Mouse (Mus musculus) heart, embryonic 14.5 days (tissue): Measurements from ENCODE around the gene Slc9b1. TPM values are rescaled to one million over a fixed set of nuclear protein-coding genes. Genes with fewer than 3 reads are reported as not detected.

Source experiments
- ATAC-seq: fragments of 200-750 bp; cut with Nextera tagmentation; 2 replicates; pipeline ENCODE4 v1.8.0; 2017; ENCODE audit warnings: low read depth, moderate TSS enrichment; ENCODE audit not compliant: insufficient number of reproducible peaks, insufficient read depth, low FRiP score
- H3K27ac ChIP-seq, 2 experiments: fragments of 200-500 bp in 1 of 2; fragments of 300-500 bp in 1 of 2; sonication (generic) in 1 of 2; replicated peaks in 1 of 2; 2 replicates each; pipeline ENCODE4 v1.5.1; 2012 to 2014; ENCODE audit warnings: low read depth in 2 of 2, low read length in 2 of 2, control low read depth in 1 of 2, mild to moderate bottlenecking in 1 of 2, mixed read lengths in 1 of 2; ENCODE audit not compliant: control insufficient read depth in 1 of 2, insufficient read depth in 1 of 2
- H3K27me3 ChIP-seq: fragments of 300-500 bp; sonication (generic); 2 replicates; pipeline ENCODE4 v1.6.1; 2014; ENCODE audit warnings: mild to moderate bottlenecking, low read length, control low read depth; ENCODE audit not compliant: control insufficient read depth, insufficient read depth
- H3K36me3 ChIP-seq: fragments of 300-500 bp; sonication (generic); 2 replicates; pipeline ENCODE4 v1.6.1; 2014; ENCODE audit warnings: mild to moderate bottlenecking, control low read depth, low read length, mixed read lengths; ENCODE audit not compliant: control insufficient read depth, insufficient read depth
- H3K4me1 ChIP-seq, 2 experiments: fragments of 200-500 bp in 1 of 2; fragments of 300-500 bp in 1 of 2; sonication (generic) in 1 of 2; 2 replicates each; pipeline ENCODE4 v1.6.1; 2012 to 2014; ENCODE audit warnings: low read length in 2 of 2, control low read depth in 1 of 2, mixed read lengths in 1 of 2; ENCODE audit not compliant: control insufficient read depth in 2 of 2, insufficient read depth in 2 of 2
- H3K4me2 ChIP-seq: fragments of 300-500 bp; sonication (generic); 2 replicates; pipeline ENCODE4 v1.6.1; 2014; ENCODE audit warnings: mild to moderate bottlenecking, low read length
- H3K4me3 ChIP-seq, 2 experiments: fragments of 200-500 bp in 1 of 2; fragments of 300-500 bp in 1 of 2; sonication (generic) in 1 of 2; 2 replicates each; pipeline ENCODE4 v1.5.1; 2012 to 2014; ENCODE audit warnings: low read length in 2 of 2, mild to moderate bottlenecking in 2 of 2, control low read depth in 1 of 2, low read depth in 1 of 2, moderate library complexity in 1 of 2; ENCODE audit not compliant: control insufficient read depth in 1 of 2, insufficient read depth in 1 of 2
- H3K9ac ChIP-seq: fragments of 300-500 bp; sonication (generic); 2 replicates; pipeline ENCODE4 v1.6.1; 2014; ENCODE audit warnings: mild to moderate bottlenecking, low read length
- H3K9me3 ChIP-seq: fragments of 300-500 bp; sonication (generic); 2 replicates; pipeline ENCODE4 v1.6.1; 2016; ENCODE audit warnings: low read length, control low read depth; ENCODE audit not compliant: control insufficient read depth
- WGBS: fragments of 180-500 bp; shearing (Covaris S2); extraction: QIAGEN DNeasy Blood & Tissue Kit; methylation state at CpG from one replicate; pipeline ENCODE4 v1.1.7; 2014; 5-methylcytosine and 5-hydroxymethylcytosine counted together
- polyA plus RNA-seq: library from polyadenylated mRNA; unstranded; fragments of >200 nt; fragmentation: Nextera tagmentation; extraction: Ambion mirVana; gene quantifications from 2 replicates; pipeline ENCODE4 v1.2.1, GENCODE M21; 2014

Slc9b1 gene
- polyA plus RNA-seq, 1 experiment from 2014 or later, result not detected

GRCm38 (mm10) chr3:135313727-135314126 is 34.1 kb upstream of the Slc9b1 start:
- no peak for ATAC-seq
- Histone ChIP-seq H3K9me3 (peaks cover 3% of the 10 kb centered on the region; the same call in 1 of the 2 replicates), H3K27me3 (no peaks in the 10 kb centered on the region), H3K4me2 (no peak overlapping the region), H3K27ac (no peak overlapping the region), H3K9ac (no peak overlapping the region), H3K4me1 (no peaks in the 10 kb centered on the region), H3K4me3 (no peak overlapping the region), H3K36me3 (no peaks in the 10 kb centered on the region)
- 74% methylated on average over 2 of the region's 2 CpGs for WGBS

- Histone ChIP-seq H3K9me3 (peaks cover 3% of the 10 kb centered on the region; the same call in 1 of the 2 replicates), H3K4me1 (no peaks in the 10 kb centered on the region), H3K4me3 (no peak overlapping the region), H3K27ac (no peak overlapping the region), H3K36me3 (no peaks in the 10 kb centered on the region), H3K27me3 (no peaks in the 10 kb centered on the region), H3K9ac (no peak overlapping the region), H3K4me2 (no peak overlapping the region)
- no peak for ATAC-seq
- WGBS, result 46% methylated on average over 2 of the region's 2 CpGs
These were observed 33.0 kb upstream of the Slc9b1 start for GRCm38 (mm10) chr3:135314811-135315210.

GRCm38 (mm10) chr3:135315720-135316425 is 32.0 kb upstream of the Slc9b1 start:
- Histone ChIP-seq H3K9me3 (peaks cover 3% of the 10 kb centered on the region; the same call in 1 of the 2 replicates), H3K27ac (no peak overlapping the region), H3K4me1 (no peaks in the 10 kb centered on the region), H3K4me3 (no peak overlapping the region), H3K4me2 (no peak overlapping the region), H3K36me3 (no peaks in the 10 kb centered on the region), H3K9ac (no peak overlapping the region), H3K27me3 (no peaks in the 10 kb centered on the region)
- 88% methylated on average over 9 of the region's 9 CpGs for WGBS
- ATAC-seq, result no peak

GRCm38 (mm10) chr3:135318331-135318730 is 29.5 kb upstream of the Slc9b1 start:
- peaks cover 3% of the 10 kb centered on the region; the same call in 1 of the 2 replicates for H3K9me3 ChIP-seq
- no peaks in the 10 kb centered on the region for H3K36me3 ChIP-seq
- H3K4me3 ChIP-seq, result no peak overlapping the region
- H3K27me3 ChIP-seq, result no peaks in the 10 kb centered on the region
- H3K4me1 ChIP-seq, result no peaks in the 10 kb centered on the region
- no peak for ATAC-seq
- H3K4me2 ChIP-seq, result no peak overlapping the region
- no peak overlapping the region for H3K9ac ChIP-seq
- H3K27ac ChIP-seq, result no peak overlapping the region
- 67% methylated on average over 11 of the region's 11 CpGs for WGBS

- Histone ChIP-seq H3K9ac (no peak overlapping the region), H3K27me3 (no peaks in the 10 kb centered on the region), H3K4me2 (no peak overlapping the region), H3K27ac (no peak overlapping the region), H3K36me3 (no peaks in the 10 kb centered on the region), H3K4me1 (no peaks in the 10 kb centered on the region; a peak in 1 of 4 replicates), H3K9me3 (no peaks in the 10 kb centered on the region), H3K4me3 (no peak overlapping the region)
- WGBS, result 73% methylated on average over 6 of the region's 6 CpGs
- ATAC-seq, result no peak
These were observed 23.5 kb upstream of the Slc9b1 start for GRCm38 (mm10) chr3:135324354-135324753.

GRCm38 (mm10) chr3:135327176-135327575 is 20.7 kb upstream of the Slc9b1 start:
- H3K36me3 ChIP-seq, result no peaks in the 10 kb centered on the region
- WGBS, result 69% methylated on average over 6 of the region's 6 CpGs
- no peak overlapping the region for H3K27ac ChIP-seq
- H3K4me3 ChIP-seq, result no peak overlapping the region
- no peaks in the 10 kb centered on the region for H3K9me3 ChIP-seq
- H3K27me3 ChIP-seq, result no peaks in the 10 kb centered on the region
- no peaks in the 10 kb centered on the region; a peak in 1 of 4 replicates for H3K4me1 ChIP-seq
- H3K4me2 ChIP-seq, result no peak overlapping the region
- ATAC-seq, result no peak
- H3K9ac ChIP-seq, result no peak overlapping the region

GRCm38 (mm10) chr3:135327601-135328000 is 20.2 kb upstream of the Slc9b1 start:
- WGBS, result 52% methylated on average over 2 of the region's 2 CpGs

GRCm38 (mm10) chr3:135328560-135328959 is 19.3 kb upstream of the Slc9b1 start:
- H3K4me3 ChIP-seq, result no peak overlapping the region
- no peak for ATAC-seq
- no peak overlapping the region for H3K4me2 ChIP-seq
- no peak overlapping the region for H3K9ac ChIP-seq
- H3K4me1 ChIP-seq, result no peaks in the 10 kb centered on the region; a peak in 1 of 4 replicates
- no peaks in the 10 kb centered on the region for H3K9me3 ChIP-seq
- no peaks in the 10 kb centered on the region for H3K27me3 ChIP-seq
- H3K27ac ChIP-seq, result no peak overlapping the region
- 42% methylated on average over 3 of the region's 3 CpGs for WGBS
- H3K36me3 ChIP-seq, result no peaks in the 10 kb centered on the region

More at GRCm38 (mm10) chr3:135327601-135328000, 20.2 kb upstream of the Slc9b1 start:
- no peaks in the 10 kb centered on the region for H3K27me3 ChIP-seq
- H3K4me2 ChIP-seq, result no peak overlapping the region
- no peak for ATAC-seq
- no peaks in the 10 kb centered on the region for H3K9me3 ChIP-seq
- no peak overlapping the region for H3K9ac ChIP-seq
- H3K4me3 ChIP-seq, result no peak overlapping the region
- H3K27ac ChIP-seq, result no peak overlapping the region
- H3K4me1 ChIP-seq, result no peaks in the 10 kb centered on the region; a peak in 1 of 4 replicates
- no peaks in the 10 kb centered on the region for H3K36me3 ChIP-seq
